Mouse (Mus musculus): ENCODE measurements around the gene Spata45. TPM values are rescaled to one million over a fixed set of nuclear protein-coding genes. Genes with fewer than 3 reads are reported as not detected.

The Spata45 gene
- total and polyA plus RNA-seq, 3 experiments = 0.76 TPM; not detected in 2

- peaks cover 67 to 97% of the 10 kb centered on the region in 2 experiments for H3K36me3 ChIP-seq (replicated peaks in 1 of 2; ENCODE audit: control insufficient read depth in 1 of 2, insufficient read depth in 1 of 2, low read length in 1 of 2)
- H3K9me3 ChIP-seq (replicated peaks; ENCODE audit: low read length) = no peaks in the 10 kb centered on the region
- no peak overlapping the region for H3K4me2 ChIP-seq (ENCODE audit: insufficient read depth, low read depth, poor library complexity, severe bottlenecking)
- peaks cover 19 to 50% of the 10 kb centered on the region in 2 experiments for H3K4me1 ChIP-seq (ENCODE audit: control insufficient read depth in 1 of 2, insufficient read depth in 2 of 2)
- no peaks in the 10 kb centered on the region for H3K27me3 ChIP-seq (replicated peaks)
- dilution Hi-C loops (cut with MboI; ENCODE audit: extremely low pct_ligation_motif_present, extremely low pct_unique_long_range_greater_than_20kb, low sequenced_read_pairs) = no loop called here
- H3K4me3 ChIP-seq (replicated peaks in 1 of 3; ENCODE audit: low read depth in 2 of 3, low read length in 2 of 3, poor library complexity in 1 of 3) = no peak overlapping the region
- TF ChIP-seq CHD1 (IDR thresholded peaks at IDR 0.05; ENCODE audit: low read depth, low read length) (no peak), USF1 (IDR thresholded peaks at IDR 0.05; ENCODE audit: low read depth, low read length) (no peak), SIN3A (IDR thresholded peaks at IDR 0.05; ENCODE audit: low read length) (no peak), MYC (IDR thresholded peaks at IDR 0.05; ENCODE audit: low read depth, low read length) (no peak), ZC3H11A (IDR thresholded peaks at IDR 0.05; ENCODE audit: low read depth, low read length) (no peak), NELFE (IDR thresholded peaks at IDR 0.05; ENCODE audit: low read depth, low read length) (no peak), BHLHE40 (IDR thresholded peaks at IDR 0.05; ENCODE audit: low read depth, low read length) (no peak), IRF4 (IDR thresholded peaks at IDR 0.05; ENCODE audit: low read depth, low read length) (no peak), RCOR1 (conservative IDR thresholded peaks at IDR 0.05; ENCODE audit: low read depth, low read length) (no peak), MAFK (IDR thresholded peaks at IDR 0.05; ENCODE audit: insufficient replicate concordance, low read length) (no peak), MEF2A (IDR thresholded peaks at IDR 0.05; ENCODE audit: borderline replicate concordance, low read depth, low read length) (no peak), POLR2A (IDR thresholded peaks at IDR 0.05; ENCODE audit: low read depth, low read length) (no peak), MAX (IDR thresholded peaks at IDR 0.05; ENCODE audit: low read length) (no peak), ZKSCAN1 (IDR thresholded peaks at IDR 0.05; ENCODE audit: borderline replicate concordance, low read depth, low read length) (no peak), PAX5 (IDR thresholded peaks at IDR 0.05; ENCODE audit: low read length) (no peak)
- no peak overlapping the region for H3K9ac ChIP-seq (ENCODE audit: insufficient read depth, low read depth)
- peaks cover 24% of the 10 kb centered on the region for H3K79me2 ChIP-seq (replicated peaks; ENCODE audit: control insufficient read depth, extremely low read depth, insufficient read depth, poor library complexity, severe bottlenecking)
- H3K27ac ChIP-seq (ENCODE audit: insufficient read depth, low read depth) = no peak overlapping the region
- in situ Hi-C loops (cut with MboI; ENCODE audit: low pct_ligation_motif_present, low pct_unique_long_range_greater_than_20kb, low sequenced_read_pairs) = no loop called here
- no peak for DNase-seq (ENCODE audit: extremely low read depth)
Observed at GRCm38 (mm10) chr1:191070259-191070658, 33.8 kb downstream of the Spata45 start.

- Histone ChIP-seq H3K4me2 (ENCODE audit: insufficient read depth, low read depth, poor library complexity, severe bottlenecking) (no peak overlapping the region), H3K9ac (ENCODE audit: insufficient read depth, low read depth) (no peak overlapping the region), H3K79me2 (replicated peaks; ENCODE audit: control insufficient read depth, extremely low read depth, insufficient read depth, poor library complexity, severe bottlenecking) (peaks cover 12% of the 10 kb centered on the region), H3K27me3 (replicated peaks) (no peaks in the 10 kb centered on the region), H3K36me3 (replicated peaks in 1 of 2; ENCODE audit: control insufficient read depth in 1 of 2, insufficient read depth in 1 of 2, low read length in 1 of 2) (peaks cover 62 to 97% of the 10 kb centered on the region in 2 experiments), H3K4me3 (replicated peaks in 1 of 3; ENCODE audit: low read depth in 2 of 3, low read length in 2 of 3, poor library complexity in 1 of 3) (no peak overlapping the region), H3K9me3 (replicated peaks; ENCODE audit: low read length) (no peaks in the 10 kb centered on the region), H3K27ac (ENCODE audit: insufficient read depth, low read depth) (no peak overlapping the region), H3K4me1 (ENCODE audit: control insufficient read depth in 1 of 2, insufficient read depth in 2 of 2) (peaks cover 19 to 46% of the 10 kb centered on the region in 2 experiments)
- no peak for TF ChIP-seq CTCF (conservative IDR thresholded peaks at IDR 0.05 in 1 of 2, IDR thresholded peaks at IDR 0.05 in 1 of 2; ENCODE audit: low read depth in 2 of 2, low read length in 2 of 2)
- no peak for TF ChIP-seq USF1 (IDR thresholded peaks at IDR 0.05; ENCODE audit: low read depth, low read length)
- no peak for TF ChIP-seq MAX (IDR thresholded peaks at IDR 0.05; ENCODE audit: low read length)
- no peak for TF ChIP-seq SIN3A (IDR thresholded peaks at IDR 0.05; ENCODE audit: low read length)
- TF ChIP-seq TCF12 (IDR thresholded peaks at IDR 0.05; ENCODE audit: low read depth, low read length) = no peak
- TF ChIP-seq NRF1 (IDR thresholded peaks at IDR 0.05; ENCODE audit: low read depth, low read length) = no peak
- TF ChIP-seq MEF2A (IDR thresholded peaks at IDR 0.05; ENCODE audit: borderline replicate concordance, low read depth, low read length) = no peak
- no peak for TF ChIP-seq ZKSCAN1 (IDR thresholded peaks at IDR 0.05; ENCODE audit: borderline replicate concordance, low read depth, low read length)
- no peak for TF ChIP-seq ETS1 (conservative IDR thresholded peaks at IDR 0.05; ENCODE audit: low read depth, low read length)
- no peak for TF ChIP-seq E2F4 (IDR thresholded peaks at IDR 0.05; ENCODE audit: insufficient replicate concordance, low read depth, low read length)
- no peak for TF ChIP-seq RAD21 (IDR thresholded peaks at IDR 0.05; ENCODE audit: low read depth, low read length)
- no peak for TF ChIP-seq KAT2A (IDR thresholded peaks at IDR 0.05; ENCODE audit: insufficient replicate concordance, low read length)
- no peak for TF ChIP-seq MYC (IDR thresholded peaks at IDR 0.05; ENCODE audit: low read depth, low read length)
- no peak for TF ChIP-seq UBTF (IDR thresholded peaks at IDR 0.05; ENCODE audit: low read depth, low read length)
- TF ChIP-seq ELF1 (IDR thresholded peaks at IDR 0.05; ENCODE audit: low read depth, low read length) = no peak
- TF ChIP-seq USF2 (conservative IDR thresholded peaks at IDR 0.05; ENCODE audit: low read depth, low read length) = no peak
- TF ChIP-seq ZMIZ1 (IDR thresholded peaks at IDR 0.05; ENCODE audit: low read depth, low read length) = no peak
- TF ChIP-seq POLR2AphosphoS2 (IDR thresholded peaks at IDR 0.05; ENCODE audit: low read depth, low read length) = no peak
- dilution Hi-C loops (cut with MboI; ENCODE audit: extremely low pct_ligation_motif_present, extremely low pct_unique_long_range_greater_than_20kb, low sequenced_read_pairs) = no loop called here
- no peak for DNase-seq (ENCODE audit: extremely low read depth)
- in situ Hi-C loops (cut with MboI; ENCODE audit: low pct_ligation_motif_present, low pct_unique_long_range_greater_than_20kb, low sequenced_read_pairs) = no loop called here
Observed at GRCm38 (mm10) chr1:191071613-191072012, 35.2 kb downstream of the Spata45 start.
